Mouse (Mus musculus): ENCODE results near the gene Mrvi1.

DNA sequence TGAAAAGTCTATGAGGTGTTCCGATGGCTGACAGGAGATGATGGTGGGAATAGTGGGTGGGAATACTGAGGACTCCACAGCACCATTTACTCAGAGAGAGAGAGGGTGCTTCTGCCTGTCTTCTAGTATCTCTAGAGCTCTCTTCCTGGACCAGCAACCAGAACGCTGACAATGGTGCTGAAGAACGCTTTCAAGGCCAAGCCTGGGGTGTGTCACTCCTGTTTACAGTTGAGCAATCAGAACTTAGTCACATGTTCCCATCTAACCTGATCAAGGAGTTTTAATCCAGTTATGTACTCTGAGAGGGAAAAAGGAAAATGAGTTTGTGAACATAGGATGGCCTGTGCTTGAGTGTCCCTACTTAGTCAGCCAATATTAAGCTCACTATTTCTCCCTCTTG is 116.2 kb downstream of the Mrvi1 start:
- TF ChIP-seq ETS1 (conservative IDR thresholded peaks at IDR 0.05; ENCODE audit: low read depth, low read length): no peak
- TF ChIP-seq RAD21 (IDR thresholded peaks at IDR 0.05; ENCODE audit: low read depth, low read length): no peak

All from CH12.LX (cell line).